Mouse (Mus musculus): ENCODE measurements around the gene Sdk1. TPM values are rescaled to one million over a fixed set of nuclear protein-coding genes. Genes with fewer than 3 reads are reported as not detected.

Gene Sdk1
- total and polyA plus RNA-seq, 3 experiments: 0.04 to 0.87 TPM; not detected in 1

GRCm38 (mm10) chr5:141289611-141290010 is 48.3 kb downstream of the Sdk1 start:
- no peaks in the 10 kb centered on the region for H3K36me3 ChIP-seq (replicated peaks in 1 of 2; ENCODE audit: control insufficient read depth in 1 of 2, insufficient read depth in 1 of 2, low read length in 1 of 2)
- in situ Hi-C loops (cut with MboI; ENCODE audit: low pct_ligation_motif_present, low pct_unique_long_range_greater_than_20kb, low sequenced_read_pairs): no loop called here
- H3K4me1 ChIP-seq (ENCODE audit: control insufficient read depth in 1 of 2, insufficient read depth in 2 of 2): no peaks in the 10 kb centered on the region
- no peaks in the 10 kb centered on the region for H3K27me3 ChIP-seq (replicated peaks)
- H3K4me2 ChIP-seq (ENCODE audit: insufficient read depth, low read depth, poor library complexity, severe bottlenecking): no peak overlapping the region
- DNase-seq (ENCODE audit: extremely low read depth): no peak
- H3K27ac ChIP-seq (ENCODE audit: insufficient read depth, low read depth): no peak overlapping the region
- H3K79me2 ChIP-seq (replicated peaks; ENCODE audit: control insufficient read depth, extremely low read depth, insufficient read depth, poor library complexity, severe bottlenecking): no peaks in the 10 kb centered on the region
- dilution Hi-C loops (cut with MboI; ENCODE audit: extremely low pct_ligation_motif_present, extremely low pct_unique_long_range_greater_than_20kb, low sequenced_read_pairs): no loop called here
- no peak overlapping the region for H3K4me3 ChIP-seq (replicated peaks in 1 of 3; ENCODE audit: low read depth in 2 of 3, low read length in 2 of 3, poor library complexity in 1 of 3)
- TF ChIP-seq USF1 (IDR thresholded peaks at IDR 0.05; ENCODE audit: low read depth, low read length) (no peak), RAD21 (IDR thresholded peaks at IDR 0.05; ENCODE audit: low read depth, low read length) (no peak), CTCF (conservative IDR thresholded peaks at IDR 0.05 in 1 of 2, IDR thresholded peaks at IDR 0.05 in 1 of 2; ENCODE audit: low read depth in 2 of 2, low read length in 2 of 2) (no peak), MYC (IDR thresholded peaks at IDR 0.05; ENCODE audit: low read depth, low read length) (no peak), NRF1 (IDR thresholded peaks at IDR 0.05; ENCODE audit: low read depth, low read length) (no peak), CHD2 (IDR thresholded peaks at IDR 0.05; ENCODE audit: low read length) (no peak), IRF4 (IDR thresholded peaks at IDR 0.05; ENCODE audit: low read depth, low read length) (no peak), GABPA (IDR thresholded peaks at IDR 0.05; ENCODE audit: insufficient replicate concordance, low read depth, low read length) (no peak), TBP (conservative IDR thresholded peaks at IDR 0.05; ENCODE audit: low read depth, low read length) (no peak), RCOR1 (conservative IDR thresholded peaks at IDR 0.05; ENCODE audit: low read depth, low read length) (no peak), HCFC1 (IDR thresholded peaks at IDR 0.05; ENCODE audit: low read depth, low read length) (no peak), MAZ (IDR thresholded peaks at IDR 0.05; ENCODE audit: low read depth, low read length) (no peak)
- no peak overlapping the region for H3K9ac ChIP-seq (ENCODE audit: insufficient read depth, low read depth)
- H3K9me3 ChIP-seq (replicated peaks; ENCODE audit: low read length): no peaks in the 10 kb centered on the region

- dilution Hi-C loops (cut with MboI; ENCODE audit: extremely low pct_ligation_motif_present, extremely low pct_unique_long_range_greater_than_20kb, low sequenced_read_pairs): no loop called here
- Histone ChIP-seq H3K9ac (ENCODE audit: insufficient read depth, low read depth) (no peak overlapping the region), H3K27me3 (replicated peaks) (no peaks in the 10 kb centered on the region), H3K9me3 (replicated peaks; ENCODE audit: low read length) (no peaks in the 10 kb centered on the region), H3K36me3 (replicated peaks in 1 of 2; ENCODE audit: control insufficient read depth in 1 of 2, insufficient read depth in 1 of 2, low read length in 1 of 2) (no peaks in the 10 kb centered on the region), H3K4me3 (replicated peaks in 1 of 3; ENCODE audit: low read depth in 2 of 3, low read length in 2 of 3, poor library complexity in 1 of 3) (no peak overlapping the region), H3K4me2 (ENCODE audit: insufficient read depth, low read depth, poor library complexity, severe bottlenecking) (no peak overlapping the region), H3K27ac (ENCODE audit: insufficient read depth, low read depth) (no peak overlapping the region), H3K4me1 (ENCODE audit: control insufficient read depth in 1 of 2, insufficient read depth in 2 of 2) (no peaks in the 10 kb centered on the region), H3K79me2 (replicated peaks; ENCODE audit: control insufficient read depth, extremely low read depth, insufficient read depth, poor library complexity, severe bottlenecking) (no peaks in the 10 kb centered on the region)
- in situ Hi-C loops (cut with MboI; ENCODE audit: low pct_ligation_motif_present, low pct_unique_long_range_greater_than_20kb, low sequenced_read_pairs): no loop called here
- no peak for DNase-seq (ENCODE audit: extremely low read depth)
- no peak for TF ChIP-seq HCFC1 (IDR thresholded peaks at IDR 0.05; ENCODE audit: low read depth, low read length)
- no peak for TF ChIP-seq ZNF384 (IDR thresholded peaks at IDR 0.05; ENCODE audit: low read depth, low read length)
- TF ChIP-seq UBTF (IDR thresholded peaks at IDR 0.05; ENCODE audit: low read depth, low read length): no peak
These were observed 54.0 kb downstream of the Sdk1 start for GRCm38 (mm10) chr5:141295240-141295639.

- dilution Hi-C loops (cut with MboI; ENCODE audit: extremely low pct_ligation_motif_present, extremely low pct_unique_long_range_greater_than_20kb, low sequenced_read_pairs) (no loop called here), in situ Hi-C loops (cut with MboI; ENCODE audit: low pct_ligation_motif_present, low pct_unique_long_range_greater_than_20kb, low sequenced_read_pairs) (no loop called here)
- no peaks in the 10 kb centered on the region for H3K27me3 ChIP-seq (replicated peaks)
- TF ChIP-seq USF2 (conservative IDR thresholded peaks at IDR 0.05; ENCODE audit: low read depth, low read length) (no peak), ZMIZ1 (IDR thresholded peaks at IDR 0.05; ENCODE audit: low read depth, low read length) (no peak), NELFE (IDR thresholded peaks at IDR 0.05; ENCODE audit: low read depth, low read length) (no peak), MXI1 (IDR thresholded peaks at IDR 0.05; ENCODE audit: low read depth, low read length) (no peak)
- no peak overlapping the region for H3K4me2 ChIP-seq (ENCODE audit: insufficient read depth, low read depth, poor library complexity, severe bottlenecking)
- H3K36me3 ChIP-seq (replicated peaks in 1 of 2; ENCODE audit: control insufficient read depth in 1 of 2, insufficient read depth in 1 of 2, low read length in 1 of 2): no peaks in the 10 kb centered on the region
- H3K27ac ChIP-seq (ENCODE audit: insufficient read depth, low read depth): no peak overlapping the region
- H3K9ac ChIP-seq (ENCODE audit: insufficient read depth, low read depth): no peak overlapping the region
- H3K79me2 ChIP-seq (replicated peaks; ENCODE audit: control insufficient read depth, extremely low read depth, insufficient read depth, poor library complexity, severe bottlenecking): no peaks in the 10 kb centered on the region
- H3K4me3 ChIP-seq (replicated peaks in 1 of 3; ENCODE audit: low read depth in 2 of 3, low read length in 2 of 3, poor library complexity in 1 of 3): no peak overlapping the region
- no peaks in the 10 kb centered on the region for H3K4me1 ChIP-seq (ENCODE audit: control insufficient read depth in 1 of 2, insufficient read depth in 2 of 2)
- no peak for DNase-seq (ENCODE audit: extremely low read depth)
- no peaks in the 10 kb centered on the region for H3K9me3 ChIP-seq (replicated peaks; ENCODE audit: low read length)
These were observed 61.0 kb downstream of the Sdk1 start for GRCm38 (mm10) chr5:141302287-141302694.

All from CH12.LX (cell line).